Mouse (Mus musculus) mesoderm, embryonic 11.5 days (tissue): ENCODE results near the gene Cpped1.
A peak's percentile ranks its signal among the peaks of the same experiment; 100 is the strongest.

Experiments
- DNase-seq: peaks from one replicate; pipeline ENCODE4 v3.0.0-alpha.2; 2012; ENCODE audit warnings: low read depth, low spot score

Gene Cpped1

GRCm38 (mm10) chr16:11845309-11845708 lies 63.9 kb downstream of the Cpped1 start:
- DNase-seq: no peak

GRCm38 (mm10) chr16:11843441-11843840 lies 65.8 kb downstream of the Cpped1 start:
- no peak for DNase-seq

- no peak for DNase-seq
These were observed 75.8 kb downstream of the Cpped1 start for GRCm38 (mm10) chr16:11833474-11833873.

GRCm38 (mm10) chr16:11828816-11829215 lies 80.4 kb downstream of the Cpped1 start:
- no peak for DNase-seq

GRCm38 (mm10) chr16:11824833-11825232 lies 84.4 kb downstream of the Cpped1 start:
- DNase-seq: no peak

- DNase-seq: no peak
These were observed 84.9 kb downstream of the Cpped1 start for GRCm38 (mm10) chr16:11824385-11824784.

GRCm38 (mm10) chr16:11820791-11821190 lies 88.5 kb downstream of the Cpped1 start:
- DNase-seq: peak; percentile 43

- no peak for DNase-seq
These were observed 94.2 kb downstream of the Cpped1 start for GRCm38 (mm10) chr16:11814935-11815650.

GRCm38 (mm10) chr16:11812119-11812518 lies 97.1 kb downstream of the Cpped1 start:
- no peak for DNase-seq

GRCm38 (mm10) chr16:11809615-11810014 lies 99.6 kb downstream of the Cpped1 start:
- DNase-seq: no peak

GRCm38 (mm10) chr16:11801960-11802539 lies 107.2 kb downstream of the Cpped1 start:
- no peak for DNase-seq

- DNase-seq: no peak
These were observed 113.3 kb downstream of the Cpped1 start for GRCm38 (mm10) chr16:11795758-11796460.

GRCm38 (mm10) chr16:11794628-11795027 lies 114.6 kb downstream of the Cpped1 start:
- no peak for DNase-seq

GRCm38 (mm10) chr16:11793391-11793790 lies 115.9 kb downstream of the Cpped1 start:
- no peak for DNase-seq

- DNase-seq: no peak
These were observed 118.8 kb downstream of the Cpped1 start for GRCm38 (mm10) chr16:11790476-11790875.

GRCm38 (mm10) chr16:11785806-11786205 lies 123.4 kb downstream of the Cpped1 start:
- no peak for DNase-seq

- DNase-seq: no peak
These were observed 124.9 kb downstream of the Cpped1 start for GRCm38 (mm10) chr16:11784354-11784753.

GRCm38 (mm10) chr16:11783337-11783736 lies 125.9 kb downstream of the Cpped1 start:
- no peak for DNase-seq

- peak; percentile 24 for DNase-seq
These were observed 127.2 kb downstream of the Cpped1 start for GRCm38 (mm10) chr16:11782082-11782481.

- DNase-seq: no peak
These were observed 130.4 kb downstream of the Cpped1 start for GRCm38 (mm10) chr16:11778715-11779460.

GRCm38 (mm10) chr16:11778191-11778590 lies 131.1 kb downstream of the Cpped1 start:
- no peak for DNase-seq

GRCm38 (mm10) chr16:11776528-11776927 lies 132.7 kb downstream of the Cpped1 start:
- no peak for DNase-seq
